Mouse (Mus musculus): ENCODE results near the gene Tm2d1. TPM values are rescaled to one million over a fixed set of nuclear protein-coding genes. Genes with fewer than 3 reads are reported as not detected.

Tm2d1 gene
- polyA plus RNA-seq, 1 experiment from 2014 or later, result 108 TPM

Other genes with a start within 250 kb of the Tm2d1 start
- gene Patj, start 12.5 kb upstream of the Tm2d1 start, polyA plus RNA-seq (2014; fragmentation: Nextera tagmentation; extraction: Ambion mirVana), result 8.6 and 9.7 TPM in 2 replicates